Mouse (Mus musculus) kidney, embryonic 16.5 days (tissue): Measurements from ENCODE around the gene Map3k5. TPM values are rescaled to one million over a fixed set of nuclear protein-coding genes. Genes with fewer than 3 reads are reported as not detected.
A peak's percentile ranks its signal among the peaks of the same experiment; 100 is the strongest.

Source experiments
- ATAC-seq: fragments of 200-750 bp; cut with Nextera tagmentation; 2 replicates; pipeline ENCODE4 v1.8.0; 2017; ENCODE audit warnings: moderate TSS enrichment; ENCODE audit not compliant: low FRiP score, low TSS enrichment
- H3K27ac ChIP-seq: fragments of 300-500 bp; sonication (generic); 2 replicates; pipeline ENCODE4 v1.5.1; 2014; ENCODE audit warnings: low read length
- H3K27me3 ChIP-seq: fragments of 300-500 bp; sonication (generic); 2 replicates; pipeline ENCODE4 v1.6.1; 2014; ENCODE audit warnings: low read length, control low read depth, mixed read lengths; ENCODE audit not compliant: insufficient read depth
- H3K36me3 ChIP-seq: fragments of 300-500 bp; sonication (generic); 2 replicates; pipeline ENCODE4 v1.6.1; 2014; ENCODE audit warnings: low read length, control low read depth, mixed read lengths; ENCODE audit not compliant: insufficient read depth
- H3K4me1 ChIP-seq: fragments of 300-500 bp; sonication (generic); 2 replicates; pipeline ENCODE4 v1.6.1; 2014; ENCODE audit warnings: low read length, control low read depth, mixed read lengths; ENCODE audit not compliant: insufficient read depth
- H3K4me2 ChIP-seq: fragments of 300-500 bp; sonication (generic); replicated peaks from 2 replicates; pipeline ENCODE4 v1.6.1; 2014; ENCODE audit warnings: low read depth, low read length
- H3K4me3 ChIP-seq: fragments of 300-500 bp; sonication (generic); 2 replicates; pipeline ENCODE4 v1.5.1; 2014; ENCODE audit warnings: mild to moderate bottlenecking, low read length
- H3K9ac ChIP-seq: fragments of 300-500 bp; sonication (generic); replicated peaks from 2 replicates; pipeline ENCODE4 v1.6.1; 2014; ENCODE audit warnings: low read length
- H3K9me3 ChIP-seq: fragments of 300-500 bp; sonication (generic); 2 replicates; pipeline ENCODE4 v1.6.1; 2016; ENCODE audit warnings: low read length, control low read depth
- WGBS: fragments of 180-500 bp; shearing (Covaris S2); extraction: QIAGEN DNeasy Blood & Tissue Kit; methylation state at CpG from one replicate; pipeline ENCODE4 v1.1.7; 2014; 5-methylcytosine and 5-hydroxymethylcytosine counted together
- polyA plus RNA-seq: library from polyadenylated mRNA; unstranded; fragments of >200 nt; fragmentation: Nextera tagmentation; extraction: Ambion mirVana; gene quantifications from 2 replicates; pipeline ENCODE4 v1.2.1, GENCODE M21; 2015

Map3k5 gene
- polyA plus RNA-seq, result 2.4 and 3.0 TPM in 2 replicates

DNA sequence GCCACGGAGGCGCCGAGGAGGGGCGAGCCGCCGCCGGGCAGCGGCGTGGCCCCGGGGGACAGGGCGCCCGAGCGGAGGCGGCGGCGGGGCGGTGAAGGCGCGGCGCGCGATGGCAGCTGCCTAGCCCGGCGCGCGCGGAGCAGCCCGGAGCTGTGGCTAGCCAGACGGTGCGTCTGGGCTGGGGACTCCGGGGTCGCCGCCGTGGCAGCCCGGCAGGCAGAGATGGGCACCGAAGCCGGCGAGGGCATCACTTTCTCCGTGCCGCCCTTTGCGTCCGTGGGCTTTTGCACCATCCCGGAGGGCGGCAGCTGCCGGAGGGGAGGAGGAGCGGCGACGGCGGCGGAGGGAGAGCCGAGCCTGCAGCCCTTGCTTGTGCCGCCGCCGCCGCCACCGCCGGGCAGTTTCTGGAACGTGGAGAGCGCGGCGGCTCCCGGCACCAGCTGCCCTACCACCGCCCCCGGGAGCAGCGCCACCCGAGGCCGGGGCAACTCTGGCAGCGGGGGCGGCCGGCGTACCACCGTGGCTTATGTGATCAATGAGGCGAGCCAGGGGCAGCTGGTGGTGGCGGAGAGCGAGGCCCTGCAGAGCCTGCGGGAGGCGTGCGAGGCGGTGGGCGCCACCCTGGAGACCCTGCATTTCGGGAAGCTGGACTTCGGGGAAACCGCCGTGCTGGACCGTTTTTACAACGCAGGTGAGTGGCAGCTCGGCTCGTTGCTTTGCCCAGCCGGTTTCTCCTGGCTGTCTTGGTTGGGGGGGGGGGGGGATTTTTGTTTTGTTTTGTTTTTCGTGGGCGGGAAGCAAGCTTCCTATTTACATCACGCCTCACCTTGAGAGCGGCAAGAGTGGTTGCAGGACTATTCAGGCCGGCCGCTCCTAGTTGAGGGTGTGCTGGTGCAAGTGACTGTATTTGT lies at the start of gene Map3k5:
Gene Map3k5 (plus strand): TSS at position 89 of the 911 bp plus-strand sequence.
- WGBS, result under 1% methylated on average over 76 of the region's 95 CpGs
- Histone ChIP-seq H3K27me3 (peaks cover 4% of the 10 kb centered on the region; the same call in 1 of the 2 replicates), H3K4me1 (peaks cover 32% of the 10 kb centered on the region), H3K36me3 (no peaks in the 10 kb centered on the region), H3K4me3 (peak within 1 kb of the TSS; percentile 79), H3K4me2 (peak within 1 kb of the TSS; percentile 89), H3K9me3 (no peaks in the 10 kb centered on the region), H3K27ac (peak within 1 kb of the TSS; percentile 69), H3K9ac (peak within 1 kb of the TSS; percentile 87)
- ATAC-seq, result peak; percentile 56

DNA sequence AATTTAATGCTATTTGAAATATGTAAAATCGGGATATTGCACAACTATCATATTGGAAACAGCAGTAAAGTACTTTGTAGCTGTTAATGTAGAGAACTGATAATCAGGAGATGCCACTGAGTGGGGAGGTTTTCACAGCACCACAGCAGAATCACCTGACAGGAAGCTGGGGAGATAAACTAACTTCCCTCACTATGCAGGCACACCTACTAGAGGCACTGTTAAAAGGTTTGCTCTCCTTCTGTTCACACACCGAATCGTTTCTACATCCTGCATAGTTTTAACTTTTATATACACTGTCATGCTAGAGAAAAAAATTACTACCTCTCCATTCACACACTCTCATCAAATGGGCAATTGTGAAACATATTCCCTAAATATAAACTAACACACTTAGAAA lies 48.0 kb upstream of the Map3k5 start:
- no peak for ATAC-seq
- Histone ChIP-seq H3K36me3 (peaks cover 9% of the 10 kb centered on the region), H3K4me2 (no peak overlapping the region), H3K4me1 (no peaks in the 10 kb centered on the region), H3K9me3 (no peaks in the 10 kb centered on the region), H3K27ac (no peak overlapping the region), H3K4me3 (no peak overlapping the region), H3K27me3 (no peaks in the 10 kb centered on the region), H3K9ac (no peak overlapping the region)
- whole genome bisulfite sequencing, result 92% methylated on average over 3 of the region's 3 CpGs

DNA sequence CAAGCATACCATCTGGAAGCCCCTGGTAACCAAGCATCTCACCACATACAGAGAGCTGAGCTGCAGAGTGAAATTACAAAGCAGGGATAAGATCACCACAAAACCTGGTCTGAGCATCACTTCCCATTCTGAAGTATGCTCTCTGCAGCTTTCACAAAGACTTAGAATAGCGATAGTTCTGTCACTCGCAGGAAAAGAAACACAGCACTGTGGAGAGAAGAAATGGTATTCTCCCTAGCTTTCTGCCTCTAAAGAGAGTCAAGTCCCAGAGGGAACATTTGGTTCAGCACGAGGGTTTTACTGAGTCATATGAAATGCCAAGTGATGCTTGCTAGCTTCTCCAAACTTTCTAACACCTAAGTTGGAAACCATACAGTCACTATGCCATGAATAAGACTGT lies 44.4 kb upstream of the Map3k5 start:
- 0 out of 2 replicates have a peak, but pooled peaks cover 2% of the 10 kb centered on the region for H3K36me3 ChIP-seq
- H3K27ac ChIP-seq, result no peak overlapping the region
- 92% methylated on average over 3 of the region's 3 CpGs for WGBS
- no peaks in the 10 kb centered on the region for H3K4me1 ChIP-seq
- no peak overlapping the region for H3K4me2 ChIP-seq
- H3K9ac ChIP-seq, result no peak overlapping the region
- no peak for ATAC-seq
- H3K27me3 ChIP-seq, result no peaks in the 10 kb centered on the region
- no peak overlapping the region for H3K4me3 ChIP-seq
- H3K9me3 ChIP-seq, result no peaks in the 10 kb centered on the region

DNA sequence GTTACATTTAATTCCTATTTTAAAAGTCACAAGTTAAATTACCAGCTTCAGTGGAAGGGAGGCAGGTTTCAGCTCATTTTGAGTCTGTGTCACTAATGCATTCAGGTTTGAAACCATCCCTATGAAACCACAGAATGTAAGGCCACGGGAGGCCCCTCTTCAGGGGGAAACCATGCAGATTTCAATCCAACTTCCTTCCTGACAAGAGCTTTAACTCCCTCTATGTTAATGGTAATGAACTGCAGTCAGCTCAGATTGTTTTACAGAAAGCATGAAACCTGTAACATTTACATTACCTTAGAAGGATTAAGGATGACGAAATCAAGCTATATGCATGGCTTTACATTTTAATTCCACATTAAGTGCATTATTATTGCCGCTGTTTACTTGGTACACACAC lies 42.6 kb upstream of the Map3k5 start:
- Histone ChIP-seq H3K27ac (no peak overlapping the region), H3K4me2 (no peak overlapping the region)
- 68% methylated on average over 3 of the region's 3 CpGs for WGBS

DNA sequence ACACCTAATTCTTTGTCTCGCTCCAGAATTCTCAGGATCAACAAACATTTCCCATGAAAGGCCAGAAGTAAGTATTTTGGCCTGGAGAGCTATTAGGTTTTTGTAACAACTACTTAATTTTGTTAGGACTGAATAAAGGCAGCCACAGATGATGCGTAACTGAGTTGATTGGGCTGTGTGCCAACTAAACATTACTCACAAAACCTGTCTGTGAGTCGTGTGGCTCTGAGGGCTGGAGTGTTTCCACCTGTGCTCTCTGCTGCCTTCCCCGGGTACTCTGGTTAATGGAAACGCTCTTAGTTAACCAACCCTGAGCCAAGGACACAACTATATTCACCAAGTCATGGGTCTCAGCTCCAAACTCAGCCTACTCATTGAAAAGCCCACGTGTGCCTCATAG lies 41.1 kb upstream of the Map3k5 start:
- H3K4me3 ChIP-seq, result no peak overlapping the region
- no peak overlapping the region for H3K27ac ChIP-seq
- no peaks in the 10 kb centered on the region for H3K4me1 ChIP-seq
- no peak overlapping the region for H3K4me2 ChIP-seq
- no peak overlapping the region for H3K9ac ChIP-seq
- 0 out of 2 replicates have a peak, but pooled peaks cover 2% of the 10 kb centered on the region for H3K36me3 ChIP-seq
- 58% methylated on average over 6 of the region's 6 CpGs for WGBS
- no peak for ATAC-seq
- no peaks in the 10 kb centered on the region for H3K9me3 ChIP-seq
- H3K27me3 ChIP-seq, result no peaks in the 10 kb centered on the region

More for the DNA sequence above, 42.6 kb upstream of the Map3k5 start:
- Histone ChIP-seq H3K9ac (no peak overlapping the region), H3K36me3 (0 out of 2 replicates have a peak, but pooled peaks cover 2% of the 10 kb centered on the region), H3K4me1 (no peaks in the 10 kb centered on the region), H3K4me3 (no peak overlapping the region), H3K27me3 (no peaks in the 10 kb centered on the region), H3K9me3 (no peaks in the 10 kb centered on the region)
- ATAC-seq, result no peak

DNA sequence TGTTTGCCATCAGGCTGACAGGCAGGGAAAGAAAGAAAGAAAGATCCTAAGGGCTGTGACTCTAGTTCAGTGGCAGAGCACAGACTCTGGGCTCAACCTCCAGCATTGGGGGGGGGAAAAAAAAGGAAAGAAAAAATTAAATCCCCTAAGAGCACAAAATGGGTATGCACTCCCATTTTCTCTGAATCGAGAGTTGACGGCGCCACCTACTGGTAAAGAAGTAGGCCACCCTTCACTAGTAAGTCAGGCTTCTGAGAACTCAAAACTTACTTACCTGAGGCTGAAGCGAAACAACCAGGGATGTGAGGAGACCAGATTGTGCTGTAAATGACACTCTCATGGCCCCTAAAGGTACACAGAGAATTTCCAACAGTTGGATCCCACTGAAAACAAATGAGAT lies 40.3 kb upstream of the Map3k5 start:
- Histone ChIP-seq H3K9ac (no peak overlapping the region), H3K27me3 (no peaks in the 10 kb centered on the region), H3K4me2 (no peak overlapping the region), H3K36me3 (0 out of 2 replicates have a peak, but pooled peaks cover 2% of the 10 kb centered on the region), H3K4me1 (no peaks in the 10 kb centered on the region), H3K27ac (no peak overlapping the region), H3K4me3 (no peak overlapping the region), H3K9me3 (no peaks in the 10 kb centered on the region)
- 19% methylated on average over 4 of the region's 4 CpGs for whole genome bisulfite sequencing
- ATAC-seq, result no peak

DNA sequence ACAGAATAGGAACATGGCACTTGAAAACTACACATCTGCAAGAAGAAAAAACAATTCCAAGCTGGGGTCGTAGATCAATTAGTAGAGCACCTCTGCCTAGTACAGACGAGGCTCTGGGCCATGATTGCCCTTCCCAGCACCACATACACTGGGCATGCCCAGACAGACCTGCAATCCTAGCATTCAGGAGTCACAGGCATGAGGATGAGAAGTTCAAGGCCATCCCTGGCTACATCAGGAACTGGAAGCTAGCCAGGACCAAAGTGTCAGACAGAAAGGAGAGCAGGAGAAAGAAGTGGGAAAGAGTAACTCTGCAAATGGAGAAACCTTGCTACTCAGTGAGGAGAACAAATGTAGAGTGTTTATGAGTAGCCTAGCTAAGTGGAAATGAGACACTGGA lies 34.1 kb upstream of the Map3k5 start:
- Histone ChIP-seq H3K9ac (no peak overlapping the region), H3K4me2 (no peak overlapping the region), H3K4me3 (no peak overlapping the region), H3K4me1 (no peaks in the 10 kb centered on the region), H3K9me3 (no peaks in the 10 kb centered on the region), H3K36me3 (peaks cover 6% of the 10 kb centered on the region; the same call in 1 of the 2 replicates), H3K27me3 (no peaks in the 10 kb centered on the region), H3K27ac (no peak overlapping the region)
- no peak for ATAC-seq
- 55% methylated on average over 2 of the region's 2 CpGs for WGBS

DNA sequence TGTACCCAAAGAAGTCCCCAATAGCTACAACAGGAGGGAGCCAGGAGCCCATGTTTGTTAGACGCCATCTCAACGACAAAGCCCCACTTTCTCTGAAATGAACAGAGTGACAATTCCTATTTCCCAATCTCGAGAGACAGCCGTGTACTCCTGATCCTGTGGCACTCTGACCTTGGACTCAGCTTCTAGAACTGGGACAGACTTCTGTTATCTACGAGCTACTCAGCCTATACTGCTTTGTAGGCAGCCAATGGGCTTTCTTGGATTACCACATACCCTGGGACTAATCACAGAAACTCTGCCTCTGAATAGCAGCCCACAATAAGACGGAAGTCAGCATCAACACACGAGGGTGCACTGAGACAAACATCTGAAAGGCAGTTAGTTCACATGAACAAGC lies 32.3 kb upstream of the Map3k5 start:
- Histone ChIP-seq H3K4me1 (no peaks in the 10 kb centered on the region), H3K27me3 (no peaks in the 10 kb centered on the region), H3K9me3 (no peaks in the 10 kb centered on the region), H3K27ac (no peak overlapping the region), H3K9ac (no peak overlapping the region), H3K4me3 (no peak overlapping the region), H3K36me3 (peaks cover 6% of the 10 kb centered on the region; the same call in 1 of the 2 replicates), H3K4me2 (no peak overlapping the region)
- WGBS, result 89% methylated on average over 7 of the region's 7 CpGs
- ATAC-seq, result no peak

DNA sequence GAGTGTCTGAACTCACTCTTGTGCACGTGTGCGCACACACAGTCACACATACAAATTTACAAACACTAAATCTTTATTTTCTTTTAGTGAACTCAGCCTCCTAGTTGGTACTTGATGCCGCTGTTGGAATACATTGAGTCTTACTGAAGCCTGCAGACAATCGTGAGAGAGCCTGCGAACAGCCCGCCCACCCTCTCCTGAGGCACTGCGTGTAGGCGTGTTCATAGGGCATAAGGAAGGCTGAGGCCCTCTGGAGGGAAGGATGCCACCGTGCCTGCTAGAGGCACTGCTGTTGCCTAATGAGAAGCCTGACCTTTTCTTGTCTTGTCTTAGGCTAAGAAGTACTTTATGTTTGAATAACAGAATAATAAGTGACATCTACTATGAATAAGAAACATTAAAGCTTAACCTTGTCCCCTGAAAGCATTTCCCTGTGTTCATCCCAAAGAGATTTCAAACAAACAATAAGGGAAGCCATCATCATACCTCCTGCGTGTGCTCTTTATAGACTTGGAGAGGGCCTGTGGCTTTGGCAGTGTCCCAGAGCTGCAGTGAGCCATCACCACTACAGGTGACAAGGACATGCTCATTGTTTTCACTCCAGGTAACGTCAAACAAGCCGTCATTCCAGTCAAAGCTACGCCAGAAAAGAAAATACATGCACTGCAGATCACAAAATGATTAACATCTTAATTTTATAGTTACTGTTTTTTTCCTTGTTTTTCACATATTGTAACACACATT lies 30.0 kb upstream of the Map3k5 start:
- no peaks in the 10 kb centered on the region for H3K4me1 ChIP-seq
- WGBS, result 84% methylated on average over 13 of the region's 13 CpGs
- no peak overlapping the region for H3K4me3 ChIP-seq
- H3K27me3 ChIP-seq, result no peaks in the 10 kb centered on the region
- H3K36me3 ChIP-seq, result peaks cover 6% of the 10 kb centered on the region; the same call in 1 of the 2 replicates
- no peaks in the 10 kb centered on the region for H3K9me3 ChIP-seq
- ATAC-seq, result no peak
- H3K9ac ChIP-seq, result no peak overlapping the region
- H3K27ac ChIP-seq, result no peak overlapping the region
- no peak overlapping the region for H3K4me2 ChIP-seq
